Mouse (Mus musculus) c-Kit-positive CD71-positive TER-119-positive erythroid progenitor cells, embryonic 14.5 days (primary cell): ENCODE data around the gene Ica1l.

Experiments
- DNase-seq: peaks from one replicate; pipeline ENCODE4 v3.0.0-alpha.2; 2013; ENCODE audit warnings: low spot score

Gene Ica1l

DNA sequence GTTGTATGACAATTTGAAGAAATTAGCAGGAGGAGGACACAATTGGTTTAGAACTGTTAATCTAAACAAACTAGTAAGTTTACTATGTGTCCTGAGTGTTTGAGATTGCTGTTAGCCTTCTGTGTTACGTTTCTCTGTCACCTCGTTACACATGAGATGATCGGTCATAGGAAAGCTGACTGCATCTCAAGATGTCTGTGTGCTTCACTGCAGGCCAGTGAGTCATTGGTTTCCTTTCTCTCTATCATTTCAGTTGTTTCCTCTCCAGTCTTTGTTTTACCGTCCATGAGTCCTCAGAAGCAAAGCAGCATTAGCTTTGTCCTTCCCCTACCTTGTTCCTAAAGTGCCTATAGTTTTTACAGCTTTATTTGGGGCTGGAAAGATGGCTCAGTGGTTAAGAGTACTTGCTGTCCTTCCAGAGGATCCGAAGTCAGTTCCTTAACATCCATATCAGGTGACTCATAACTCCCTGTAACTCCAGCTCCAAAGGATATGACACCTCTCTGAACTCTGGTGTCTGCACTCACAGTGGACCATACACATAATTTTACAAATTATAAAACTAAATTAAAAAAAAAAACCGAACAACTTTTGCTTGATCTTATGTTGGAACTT lies 76.7 kb downstream of the Ica1l start:
- no peak for DNase-seq

DNA sequence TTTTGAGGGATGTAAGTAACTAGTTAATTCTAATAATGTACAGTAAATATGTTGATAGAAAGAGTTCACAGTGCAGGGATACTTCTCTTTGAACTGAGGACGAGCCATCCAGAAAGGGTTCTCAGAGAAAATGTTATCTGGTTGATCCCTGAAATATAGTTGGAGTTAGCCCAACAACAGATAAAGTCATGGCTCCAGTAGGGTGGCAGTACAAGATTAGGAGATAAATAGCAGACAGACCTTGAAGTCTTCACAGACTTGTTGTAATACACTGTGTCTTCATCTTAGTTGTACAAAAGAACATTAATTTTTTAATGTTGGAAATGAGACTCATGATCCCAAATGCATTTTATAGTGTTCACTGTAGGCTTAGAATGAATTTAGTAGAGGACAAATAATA lies 83.0 kb downstream of the Ica1l start:
- no peak for DNase-seq

DNA sequence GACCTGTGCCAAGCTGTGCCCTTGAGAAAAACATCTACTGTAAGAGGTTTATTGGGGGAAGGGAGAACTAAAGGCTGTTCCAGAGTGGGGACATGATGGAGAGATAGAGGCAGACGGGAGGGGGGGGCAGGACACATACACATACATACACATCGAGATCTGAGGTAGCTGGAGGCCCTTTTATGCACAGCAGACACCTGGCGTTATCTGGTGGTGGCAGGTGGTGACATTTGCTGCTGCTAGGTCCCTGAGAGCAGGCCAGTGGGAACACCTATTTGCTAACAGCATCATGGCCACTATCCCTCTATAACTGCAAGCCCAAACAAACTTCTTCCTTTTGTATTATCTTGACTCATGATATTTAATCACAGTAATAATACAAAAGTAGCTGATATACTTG lies 85.8 kb downstream of the Ica1l start:
- DNase-seq = no peak

DNA sequence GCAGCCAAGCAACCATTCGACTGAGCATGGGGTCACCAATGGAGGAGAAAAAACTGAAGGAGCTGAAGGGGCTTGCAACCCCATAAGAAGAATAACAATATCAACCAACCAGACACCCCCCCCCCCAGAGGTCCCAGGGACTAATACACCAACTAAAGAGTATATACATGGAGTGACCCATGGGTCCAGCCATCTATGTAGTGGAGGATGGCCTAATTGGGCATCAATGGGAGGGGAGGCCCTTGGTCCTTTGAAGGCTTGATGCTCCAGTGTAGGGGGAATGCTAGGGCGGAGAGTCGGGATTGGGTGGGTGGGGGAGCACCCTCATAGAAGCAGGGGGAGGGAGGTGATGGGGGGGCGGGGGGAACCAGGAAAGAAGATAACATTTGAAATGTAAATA lies 95.5 kb downstream of the Ica1l start:
- no peak for DNase-seq

DNA sequence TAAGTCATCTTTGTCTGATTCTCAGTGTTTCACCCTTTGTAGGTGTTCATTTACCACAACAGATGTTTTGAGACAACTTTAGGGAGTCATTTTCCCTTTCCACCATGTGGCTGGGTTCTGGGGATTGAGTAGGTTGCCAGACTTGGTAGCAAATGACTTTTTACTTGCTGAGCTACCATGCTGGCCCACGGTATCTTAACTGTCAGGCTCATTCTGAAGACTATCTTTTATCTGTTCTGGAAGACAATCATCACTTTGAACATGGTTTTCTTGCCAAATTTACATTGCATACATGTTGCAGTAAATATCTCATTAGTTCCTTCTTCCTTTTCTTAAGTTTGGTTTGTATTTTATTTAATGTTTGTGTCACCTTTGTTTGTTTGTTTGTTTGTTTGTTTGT lies 97.0 kb downstream of the Ica1l start:
- no peak for DNase-seq

DNA sequence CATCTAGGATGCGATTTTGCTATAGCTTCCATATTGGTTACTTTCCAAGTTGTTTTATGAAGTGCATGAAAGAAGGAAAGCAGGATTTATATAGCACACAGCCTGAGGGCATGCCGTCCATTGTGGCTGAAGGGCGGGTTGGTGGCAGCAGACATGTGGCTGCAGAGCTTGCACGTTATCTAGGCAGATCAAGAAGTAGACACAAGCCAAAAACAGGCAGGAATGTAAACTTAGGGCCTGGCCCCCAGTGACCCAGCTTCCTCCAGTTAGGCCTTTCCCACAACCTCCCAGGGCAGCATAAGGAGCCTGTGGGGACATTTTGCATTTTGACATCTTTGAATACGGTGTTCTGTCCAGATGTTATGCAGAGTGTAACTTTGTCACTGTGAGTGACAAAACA lies 99.2 kb downstream of the Ica1l start:
- DNase-seq = no peak

DNA sequence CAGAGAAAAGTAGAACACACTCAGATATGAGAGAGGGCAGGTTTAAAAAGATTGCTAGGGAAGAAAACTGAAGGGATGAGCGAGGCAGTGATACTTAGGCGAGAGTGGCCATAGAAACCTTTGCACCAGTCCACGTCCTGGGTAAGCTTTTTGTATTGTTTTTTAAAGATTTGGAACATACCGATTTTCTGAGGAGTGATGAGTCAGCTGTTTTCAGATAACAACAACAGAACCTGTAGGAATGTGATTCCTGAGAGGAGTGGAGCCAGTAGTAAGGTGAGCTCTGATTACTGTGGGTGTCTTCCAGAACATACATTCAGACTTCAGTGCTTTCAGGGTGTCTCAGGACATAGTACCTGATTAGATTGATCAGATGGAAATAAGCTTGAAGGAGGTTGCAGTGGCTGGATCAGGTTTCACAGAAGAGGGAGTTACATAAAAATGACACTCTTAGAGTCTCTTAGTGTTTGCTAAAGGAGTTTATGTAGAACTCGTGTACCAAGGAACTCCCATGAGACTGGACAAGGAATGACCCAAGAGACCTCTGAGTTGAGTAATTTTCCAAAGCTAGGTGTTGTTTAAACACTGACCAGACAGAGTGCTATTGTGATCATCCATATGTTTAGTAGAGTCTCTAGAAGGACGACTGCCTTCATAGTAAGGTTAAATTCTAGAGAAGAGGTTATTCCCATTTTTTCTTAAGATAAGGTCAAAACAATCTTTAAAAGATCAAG lies 100.8 kb downstream of the Ica1l start:
- DNase-seq = no peak

DNA sequence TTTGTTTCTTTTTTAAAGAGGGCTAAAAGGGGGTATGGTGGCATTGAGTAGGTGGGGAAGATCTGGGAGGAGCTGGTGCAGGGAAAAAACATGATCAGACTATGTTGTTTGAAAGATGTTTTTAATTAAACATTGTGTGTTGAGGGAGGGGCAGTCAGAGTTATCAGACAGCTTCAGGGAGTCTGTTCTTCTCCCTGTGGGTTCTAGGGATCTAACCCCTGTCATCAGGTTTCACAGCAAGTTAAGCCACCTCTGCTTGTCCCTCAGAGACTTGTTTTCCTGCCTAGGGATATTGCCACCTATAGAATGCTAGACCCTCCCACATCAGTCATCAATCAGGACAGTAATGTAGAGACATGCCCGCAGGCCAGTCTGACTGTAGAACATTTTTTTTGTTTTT lies 101.9 kb downstream of the Ica1l start:
- no peak for DNase-seq

DNA sequence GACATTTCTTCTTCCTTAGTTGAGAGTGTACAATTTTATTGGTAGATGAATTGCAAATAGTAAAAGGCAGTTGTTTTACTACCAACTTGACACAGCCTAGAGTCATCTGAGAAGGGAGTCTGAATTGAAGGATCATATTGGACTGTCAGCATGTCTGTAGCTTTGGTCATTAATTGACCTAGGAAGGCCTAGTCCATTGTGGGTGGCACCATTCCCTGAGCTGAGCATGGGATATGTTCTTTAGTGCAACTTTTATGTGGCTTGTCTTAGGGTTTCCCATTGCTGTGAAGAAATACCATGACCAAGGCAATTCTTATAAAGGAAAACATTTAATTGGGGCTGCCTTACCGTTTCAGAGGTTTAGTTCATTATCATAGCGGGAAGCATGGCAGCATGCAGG lies 110.0 kb downstream of the Ica1l start:
- no peak for DNase-seq
